Mouse (Mus musculus) heart, adult 2 months (tissue): ENCODE data around the gene Tapbp. TPM values are rescaled to one million over a fixed set of nuclear protein-coding genes. Genes with fewer than 3 reads are reported as not detected.
A peak's percentile ranks its signal among the peaks of the same experiment; 100 is the strongest.

Experiments
- DNase-seq, 2 experiments: peaks; one replicate each; pipeline ENCODE4 v3.0.0; 2021
- H3K27ac ChIP-seq: fragments of 200-600 bp; 2 replicates; pipeline ENCODE4 v1.8.1; 2022
- H3K27me3 ChIP-seq: fragments of 200-500 bp; 2 replicates; pipeline ENCODE4 v1.6.1; 2012; ENCODE audit warnings: mild to moderate bottlenecking, low read length, inconsistent platforms, mixed read lengths; ENCODE audit not compliant: control insufficient read depth, insufficient read depth
- H3K36me3 ChIP-seq: fragments of 200-500 bp; 2 replicates; pipeline ENCODE4 v1.6.1; 2012; ENCODE audit warnings: low read length, inconsistent platforms; ENCODE audit not compliant: control insufficient read depth, insufficient read depth
- H3K4me1 ChIP-seq: fragments of 200-500 bp; 2 replicates; pipeline ENCODE4 v1.6.1; 2011; ENCODE audit warnings: low read length; ENCODE audit not compliant: control insufficient read depth, insufficient read depth
- H3K4me3 ChIP-seq: fragments of 200-600 bp; 2 replicates; pipeline ENCODE4 v1.8.1; 2022
- H3K79me2 ChIP-seq: fragments of 200-500 bp; replicated peaks from 2 replicates; pipeline ENCODE4 v1.6.1; 2012; ENCODE audit warnings: mild to moderate bottlenecking, inconsistent platforms, low read length, moderate library complexity, mixed read lengths; ENCODE audit not compliant: control insufficient read depth, insufficient read depth
- H3K9ac ChIP-seq: fragments of 200-500 bp; 2 replicates; pipeline ENCODE4 v1.6.1; 2012; ENCODE audit warnings: low read depth, mild to moderate bottlenecking, control low read depth, inconsistent platforms, low read length, mixed read lengths
- CTCF ChIP-seq: fragments of 200-600 bp; IDR thresholded peaks from 2 replicates; pipeline ENCODE4 v1.8.1; 2022; ENCODE audit warnings: antibody characterized with exemption, mild to moderate bottlenecking, moderate library complexity
- EP300 ChIP-seq: fragments of 200-500 bp; IDR thresholded peaks from 2 replicates; pipeline ENCODE4 v1.6.1; 2011; ENCODE audit warnings: low read depth, low read length, control low read depth; ENCODE audit not compliant: insufficient read depth
- POLR2A ChIP-seq: fragments of 200-500 bp; IDR thresholded peaks from 2 replicates; pipeline ENCODE4 v1.6.1; 2011; ENCODE audit warnings: mild to moderate bottlenecking, low read depth, low read length, control low read depth; ENCODE audit not compliant: insufficient read depth
- WGBS: fragments of 180-500 bp; shearing (Covaris S2); methylation state at CpG from one replicate; pipeline ENCODE4 v1.1.7; 2018; 5-methylcytosine and 5-hydroxymethylcytosine counted together
- intact Hi-C: fragments of 180-260 bp; cut with DNase I; formaldehyde crosslinking; loops from one replicate; pipeline ENCODE4 v1.15.1; 2025
- polyA plus RNA-seq: library from polyadenylated mRNA; depleted of rRNA; stranded (reverse); fragments of >200 nt; gene quantifications from 2 replicates; pipeline ENCODE4 v1.2.3, GENCODE M21; 2012
- total RNA-seq, 2 experiments: library from RNA; stranded (reverse); gene quantifications; 2 replicates each; pipeline ENCODE4 v1.2.3; 2021

The Tapbp gene
- total and polyA plus RNA-seq, 3 experiments, result 75.7 to 124 (median 98.9) TPM

DNA sequence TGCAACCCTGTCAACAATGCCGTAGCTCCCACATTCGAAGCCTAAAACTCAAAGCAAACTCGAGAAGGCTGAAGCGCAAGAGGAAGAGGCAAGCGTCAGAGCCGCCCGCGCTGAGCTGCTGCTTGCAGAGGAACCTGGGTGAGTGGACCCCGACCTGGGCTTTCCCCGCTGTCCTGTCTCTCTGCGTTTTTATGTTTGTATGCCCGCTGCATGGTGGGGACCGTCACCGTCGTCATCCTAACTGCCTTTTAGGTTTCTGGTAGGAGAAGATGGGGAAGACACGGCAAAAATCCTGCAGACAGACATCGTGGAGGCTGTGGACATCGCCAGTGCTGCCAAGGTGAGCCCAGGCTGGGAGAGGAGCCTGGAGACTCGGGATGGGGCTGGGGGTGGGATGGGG is 25.7 kb downstream of the Tapbp start:
- DNase-seq, result no peak
- intact Hi-C loops, result no loop called here
- no peaks in the 10 kb centered on the region for H3K79me2 ChIP-seq
- WGBS, result 49% methylated on average over 19 of the region's 19 CpGs
- peak overlapping the region; percentile 92; the same call in 1 of the 2 replicates for H3K9ac ChIP-seq
- peaks cover 3% of the 10 kb centered on the region; the same call in 1 of the 2 replicates for H3K4me1 ChIP-seq
- no peaks in the 10 kb centered on the region for H3K36me3 ChIP-seq
- no peak overlapping the region for H3K27ac ChIP-seq
- H3K27me3 ChIP-seq, result no peaks in the 10 kb centered on the region
- TF ChIP-seq CTCF (no peak), EP300 (no peak), POLR2A (no peak)
- peak overlapping the region; percentile 76 for H3K4me3 ChIP-seq

DNA sequence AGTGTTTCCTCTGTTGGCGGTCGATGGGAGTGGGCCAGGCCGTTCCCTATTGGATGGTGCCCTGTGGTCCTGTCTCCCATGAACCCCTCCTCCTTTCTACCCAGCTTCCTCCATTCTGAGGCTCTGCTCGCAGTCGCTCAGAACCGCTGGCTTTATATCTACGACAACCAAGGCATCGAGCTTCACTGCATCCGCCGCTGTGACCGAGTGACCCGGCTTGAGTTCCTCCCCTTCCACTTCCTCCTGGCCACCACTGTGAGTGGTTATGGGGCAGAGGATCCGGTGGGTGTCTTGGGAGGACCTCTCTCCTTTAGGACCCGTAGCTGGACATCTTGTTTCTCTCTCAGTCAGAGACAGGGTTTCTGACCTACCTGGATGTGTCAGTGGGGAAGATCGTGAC is 27.8 kb downstream of the Tapbp start:
- H3K4me1 ChIP-seq, result peaks cover 3% of the 10 kb centered on the region; the same call in 1 of the 2 replicates
- H3K9ac ChIP-seq, result no peak overlapping the region
- H3K27me3 ChIP-seq, result no peaks in the 10 kb centered on the region
- WGBS, result 90% methylated on average over 15 of the region's 15 CpGs
- no peaks in the 10 kb centered on the region for H3K36me3 ChIP-seq
- no peak overlapping the region for H3K27ac ChIP-seq
- DNase-seq, result no peak
- no peaks in the 10 kb centered on the region for H3K79me2 ChIP-seq
- no peak overlapping the region for H3K4me3 ChIP-seq
- TF ChIP-seq EP300 (no peak), POLR2A (no peak), CTCF (no peak)
- intact Hi-C loops, result no loop called here

DNA sequence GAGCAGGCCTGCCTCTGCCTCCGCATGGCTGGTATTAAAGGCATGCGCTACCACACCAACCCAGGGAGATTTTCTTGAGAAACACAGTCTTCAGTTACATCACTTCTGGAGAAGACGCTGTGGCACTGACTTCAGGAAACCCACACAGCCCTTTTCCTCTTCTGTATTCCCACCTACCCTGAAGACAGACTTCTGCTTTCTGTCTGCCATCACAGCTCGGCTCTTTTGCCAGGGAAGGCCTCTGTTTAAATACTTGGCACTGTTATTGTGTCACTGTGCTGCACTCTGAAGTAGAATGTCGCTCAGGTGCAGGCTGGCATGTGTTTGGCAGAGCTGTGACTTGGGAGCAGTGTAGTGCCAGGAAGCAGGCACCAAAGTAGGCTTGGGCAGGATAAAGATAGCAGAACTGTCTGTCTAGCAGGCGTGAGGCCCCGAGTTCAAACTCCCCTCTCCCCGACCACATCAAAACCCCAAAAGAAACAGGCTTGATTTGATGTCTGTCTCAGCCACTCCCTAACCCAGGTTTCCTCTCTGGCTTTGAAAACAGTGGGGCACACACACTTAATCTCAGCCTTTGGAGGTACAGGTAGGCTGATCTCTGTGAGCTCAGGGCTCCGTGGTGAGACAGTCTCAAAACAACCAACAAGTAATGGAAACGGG is 31.9 kb downstream of the Tapbp start:
- no peaks in the 10 kb centered on the region for H3K79me2 ChIP-seq
- no peaks in the 10 kb centered on the region for H3K27me3 ChIP-seq
- TF ChIP-seq EP300 (no peak), CTCF (no peak), POLR2A (no peak)
- no peak overlapping the region for H3K9ac ChIP-seq
- peaks cover 3% of the 10 kb centered on the region for H3K4me1 ChIP-seq
- no peak overlapping the region for H3K27ac ChIP-seq
- no peak overlapping the region for H3K4me3 ChIP-seq
- no peak for DNase-seq
- WGBS, result 67% methylated on average over 10 of the region's 10 CpGs
- H3K36me3 ChIP-seq, result no peaks in the 10 kb centered on the region
- intact Hi-C loops, result no loop called here

DNA sequence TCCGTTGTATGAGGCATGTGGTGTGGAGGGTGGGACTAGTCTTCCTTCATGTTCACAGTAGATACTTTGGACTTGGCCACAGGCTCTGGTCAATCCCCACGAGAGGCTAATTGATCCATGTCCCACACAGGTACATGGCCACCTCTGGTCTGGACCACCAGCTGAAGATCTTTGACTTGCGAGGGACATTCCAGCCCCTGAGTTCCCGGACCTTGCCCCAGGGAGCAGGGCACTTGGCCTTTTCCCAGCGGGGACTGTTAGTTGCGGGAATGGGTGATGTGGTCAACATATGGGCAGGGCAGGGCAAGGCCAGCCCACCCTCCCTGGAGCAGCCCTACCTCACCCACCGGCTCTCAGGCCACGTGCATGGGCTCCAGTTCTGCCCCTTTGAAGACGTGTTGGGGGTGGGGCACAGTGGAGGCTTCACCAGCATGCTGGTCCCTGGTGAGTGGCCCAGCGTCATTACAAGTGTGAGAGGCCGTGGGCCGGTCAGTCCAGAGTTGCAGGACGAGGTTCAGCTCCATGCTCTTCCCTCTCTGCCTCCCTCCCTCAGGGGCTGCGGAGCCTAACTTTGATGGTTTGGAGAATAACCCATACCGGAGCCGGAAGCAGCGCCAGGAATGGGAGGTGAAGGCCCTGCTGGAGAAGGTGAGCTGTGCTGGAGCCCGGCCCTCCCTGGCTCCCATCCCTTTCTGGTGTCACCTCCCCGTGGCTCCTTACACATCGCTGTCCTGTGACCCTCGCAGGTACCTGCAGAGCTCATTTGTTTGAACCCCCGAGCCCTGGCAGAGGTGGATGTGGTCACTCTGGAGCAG is 32.6 kb downstream of the Tapbp start:
- peaks cover 3% of the 10 kb centered on the region for H3K4me1 ChIP-seq
- no peak overlapping the region for H3K9ac ChIP-seq
- no peaks in the 10 kb centered on the region for H3K36me3 ChIP-seq
- no peak overlapping the region for H3K27ac ChIP-seq
- H3K27me3 ChIP-seq, result no peaks in the 10 kb centered on the region
- no peak for DNase-seq
- WGBS, result 85% methylated on average over 22 of the region's 22 CpGs
- TF ChIP-seq POLR2A (no peak), CTCF (no peak), EP300 (no peak)
- intact Hi-C loops, result no loop called here
- H3K4me3 ChIP-seq, result no peak overlapping the region
- H3K79me2 ChIP-seq, result no peaks in the 10 kb centered on the region

DNA sequence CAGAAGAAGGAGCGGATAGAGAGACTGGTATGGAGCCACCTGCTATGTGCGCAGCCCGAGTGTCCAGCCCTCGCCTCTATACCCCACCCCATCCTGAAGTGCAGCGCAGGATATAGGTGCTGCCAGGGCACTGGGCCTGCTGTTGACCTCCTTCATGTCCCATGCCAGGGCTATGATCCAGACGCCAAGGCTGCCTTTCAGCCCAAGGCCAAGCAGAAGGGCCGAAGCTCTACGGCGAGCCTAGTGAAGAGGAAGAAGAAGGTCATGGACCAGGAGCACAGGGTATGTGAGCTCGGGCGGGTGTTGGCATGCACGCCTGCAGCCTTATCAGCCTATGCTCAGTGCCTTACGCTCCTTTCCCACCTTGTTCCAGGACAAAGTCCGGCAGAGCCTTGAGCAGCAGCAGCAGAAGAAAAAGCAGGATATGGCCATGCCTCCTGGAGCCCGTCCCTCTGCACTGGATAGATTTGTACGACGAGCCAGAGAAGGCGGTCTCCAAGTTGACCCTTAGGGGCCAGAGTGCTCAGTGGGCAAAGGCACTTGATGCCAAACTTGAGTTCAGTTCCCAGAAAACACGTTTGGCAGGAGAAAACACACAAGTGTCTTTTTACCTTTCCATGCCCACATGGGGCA is 33.3 kb downstream of the Tapbp start:
- DNase-seq, result no peak
- intact Hi-C loops, result no loop called here
- Histone ChIP-seq H3K4me1 (peaks cover 3% of the 10 kb centered on the region), H3K79me2 (no peaks in the 10 kb centered on the region), H3K27ac (no peak overlapping the region), H3K9ac (no peak overlapping the region), H3K4me3 (no peak overlapping the region), H3K27me3 (no peaks in the 10 kb centered on the region), H3K36me3 (peaks cover 1% of the 10 kb centered on the region; the same call in 1 of the 2 replicates)
- WGBS, result 84% methylated on average over 19 of the region's 19 CpGs
- TF ChIP-seq POLR2A, result no peak
- TF ChIP-seq EP300, result no peak
- no peak for TF ChIP-seq CTCF
